Mouse (Mus musculus): Measurements from ENCODE around the gene Gm20662. TPM values are rescaled to one million over a fixed set of nuclear protein-coding genes. Genes with fewer than 3 reads are reported as not detected.
A peak's percentile ranks its signal among the peaks of the same experiment; 100 is the strongest.

Gm20662 gene
- total and polyA plus RNA-seq, 2 experiments from 2014 or later: 0.31 to 3.6 TPM

- Histone ChIP-seq H3K9ac (replicated peaks; ENCODE audit: low read length, poor library complexity, severe bottlenecking) (no peak overlapping the region), H3K27ac (ENCODE audit: low read depth, low read length) (no peak overlapping the region)
These were observed 25.8 kb upstream of the Gm20662 start for GRCm38 (mm10) chr9:107970311-107970710.

GRCm38 (mm10) chr9:107971690-107972541 is 24.2 kb upstream of the Gm20662 start:
- Histone ChIP-seq H3K9me3 (ENCODE audit: low read length) (no peaks in the 10 kb centered on the region), H3K36me3 (ENCODE audit: insufficient read depth, low read length) (peaks cover 6% of the 10 kb centered on the region; the same call in 1 of the 2 replicates), H3K27me3 (ENCODE audit: insufficient read depth, low read length) (no peaks in the 10 kb centered on the region), H3K4me3 (ENCODE audit: low read depth, low read length) (no peak overlapping the region), H3K9ac (replicated peaks; ENCODE audit: low read length, poor library complexity, severe bottlenecking) (no peak overlapping the region), H3K4me2 (ENCODE audit: low read depth, low read length, poor library complexity, severe bottlenecking) (no peak overlapping the region), H3K4me1 (ENCODE audit: insufficient read depth, low read length) (no peaks in the 10 kb centered on the region), H3K27ac (ENCODE audit: low read depth, low read length) (no peak overlapping the region)
- ATAC-seq (ENCODE audit: low FRiP score) (no peak), DNase-seq (ENCODE audit: low spot score) (no peak)
- WGBS: 87% methylated on average over 8 of the region's 8 CpGs
- no peak for TF ChIP-seq CTCF (IDR thresholded peaks at IDR 0.05)

More at GRCm38 (mm10) chr9:107970311-107970710, 25.8 kb upstream of the Gm20662 start:
- Histone ChIP-seq H3K4me2 (ENCODE audit: low read depth, low read length, poor library complexity, severe bottlenecking) (no peak overlapping the region), H3K9me3 (ENCODE audit: low read length) (no peaks in the 10 kb centered on the region), H3K27me3 (ENCODE audit: insufficient read depth, low read length) (no peaks in the 10 kb centered on the region), H3K36me3 (ENCODE audit: insufficient read depth, low read length) (peaks cover 6% of the 10 kb centered on the region; the same call in 1 of the 2 replicates), H3K4me1 (ENCODE audit: insufficient read depth, low read length) (no peaks in the 10 kb centered on the region), H3K4me3 (ENCODE audit: low read depth, low read length) (no peak overlapping the region)
- TF ChIP-seq CTCF (IDR thresholded peaks at IDR 0.05): no peak
- no peak for DNase-seq (ENCODE audit: low spot score)
- 80% methylated on average over 5 of the region's 5 CpGs for WGBS
- ATAC-seq (ENCODE audit: low FRiP score): no peak

GRCm38 (mm10) chr9:107974491-107975171 is 21.5 kb upstream of the Gm20662 start:
- no peak for TF ChIP-seq CTCF (IDR thresholded peaks at IDR 0.05)
- H3K4me2 ChIP-seq (ENCODE audit: low read depth, low read length, poor library complexity, severe bottlenecking): no peak overlapping the region
- DNase-seq (ENCODE audit: low spot score) (no peak), ATAC-seq (ENCODE audit: low FRiP score) (no peak)
- H3K36me3 ChIP-seq (ENCODE audit: insufficient read depth, low read length): peaks cover 6% of the 10 kb centered on the region; the same call in 1 of the 2 replicates
- no peak overlapping the region for H3K4me3 ChIP-seq (ENCODE audit: low read depth, low read length)
- H3K27ac ChIP-seq (ENCODE audit: low read depth, low read length): no peak overlapping the region
- no peak overlapping the region for H3K9ac ChIP-seq (replicated peaks; ENCODE audit: low read length, poor library complexity, severe bottlenecking)
- 85% methylated on average over 10 of the region's 10 CpGs for WGBS
- no peaks in the 10 kb centered on the region for H3K4me1 ChIP-seq (ENCODE audit: insufficient read depth, low read length)
- no peaks in the 10 kb centered on the region for H3K27me3 ChIP-seq (ENCODE audit: insufficient read depth, low read length)
- no peaks in the 10 kb centered on the region for H3K9me3 ChIP-seq (ENCODE audit: low read length)

- 76% methylated on average over 12 of the region's 12 CpGs for WGBS
- Histone ChIP-seq H3K27me3 (ENCODE audit: insufficient read depth, low read length) (no peaks in the 10 kb centered on the region), H3K4me2 (ENCODE audit: low read depth, low read length, poor library complexity, severe bottlenecking) (no peak within 1 kb of the TSS), H3K36me3 (ENCODE audit: insufficient read depth, low read length) (peaks cover 6% of the 10 kb centered on the region; the same call in 1 of the 2 replicates), H3K4me1 (ENCODE audit: insufficient read depth, low read length) (no peaks in the 10 kb centered on the region), H3K9ac (replicated peaks; ENCODE audit: low read length, poor library complexity, severe bottlenecking) (0 out of 2 replicates have a peak within 1 kb of the TSS, but pooled peaks have one; percentile 4), H3K27ac (ENCODE audit: low read depth, low read length) (no peak within 1 kb of the TSS), H3K9me3 (ENCODE audit: low read length) (no peaks in the 10 kb centered on the region), H3K4me3 (ENCODE audit: low read depth, low read length) (no peak within 1 kb of the TSS)
- ATAC-seq (ENCODE audit: low FRiP score): no peak
- TF ChIP-seq CTCF (IDR thresholded peaks at IDR 0.05): no peak
- DNase-seq (ENCODE audit: low spot score): no peak
These were observed 20.5 kb upstream of the Gm20662 start, which contains the start of gene Uba7 for GRCm38 (mm10) chr9:107975399-107976386. TSS of gene Uba7 (plus strand) at chr9:107975505.

GRCm38 (mm10) chr9:107978815-107979214 is 17.3 kb upstream of the Gm20662 start:
- DNase-seq (ENCODE audit: low spot score) (no peak), ATAC-seq (ENCODE audit: low FRiP score) (no peak)
- no peak overlapping the region for H3K9ac ChIP-seq (replicated peaks; ENCODE audit: low read length, poor library complexity, severe bottlenecking)
- no peak overlapping the region for H3K4me3 ChIP-seq (ENCODE audit: low read depth, low read length)
- H3K36me3 ChIP-seq (ENCODE audit: insufficient read depth, low read length): 0 out of 2 replicates have a peak, but pooled peaks cover 3% of the 10 kb centered on the region
- no peaks in the 10 kb centered on the region for H3K9me3 ChIP-seq (ENCODE audit: low read length)
- H3K4me1 ChIP-seq (ENCODE audit: insufficient read depth, low read length): no peaks in the 10 kb centered on the region
- WGBS: 86% methylated on average over 12 of the region's 12 CpGs
- no peak overlapping the region for H3K27ac ChIP-seq (ENCODE audit: low read depth, low read length)
- H3K27me3 ChIP-seq (ENCODE audit: insufficient read depth, low read length): no peaks in the 10 kb centered on the region
- no peak overlapping the region for H3K4me2 ChIP-seq (ENCODE audit: low read depth, low read length, poor library complexity, severe bottlenecking)
- TF ChIP-seq CTCF (IDR thresholded peaks at IDR 0.05): no peak

Data from midbrain, postnatal 0 days (tissue).